Mouse (Mus musculus): ENCODE results near the gene Rbm20.

- TF ChIP-seq CTCF (IDR thresholded peaks at IDR 0.05; ENCODE audit: borderline replicate concordance, insufficient read depth, low read depth, low read length) (no peak), POLR2A (IDR thresholded peaks at IDR 0.05; ENCODE audit: borderline replicate concordance, insufficient read depth, low read length) (no peak)
Measured at GRCm38 (mm10) chr19:53781826-53782225, 104.7 kb downstream of the Rbm20 start.
